Mouse (Mus musculus): ENCODE results near the gene Pomc.
"Not testable (repeated sequence)": the region's sequence is repeated elsewhere in the genome, so short reads cannot be mapped to it uniquely, and the experiment has no call there.

Pomc gene

DNA sequence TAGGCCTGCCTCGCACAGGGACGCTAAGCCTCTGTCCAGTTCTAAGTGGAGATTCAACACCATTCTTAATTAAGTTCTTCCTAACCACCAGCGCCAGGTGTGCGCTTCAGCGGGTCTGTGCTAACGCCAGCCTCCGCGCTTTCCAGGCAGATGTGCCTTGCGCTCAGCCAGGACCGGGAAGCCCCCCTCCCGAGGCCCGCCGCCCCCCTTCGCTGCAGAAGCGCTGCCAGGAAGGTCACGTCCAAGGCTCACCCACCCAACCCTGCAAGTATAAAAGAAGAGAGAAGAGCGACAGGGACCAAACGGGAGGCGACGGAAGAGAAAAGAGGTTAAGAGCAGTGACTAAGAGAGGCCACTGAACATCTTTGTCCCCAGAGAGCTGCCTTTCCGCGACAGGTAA, at the start of gene Pomc:
TSS of gene Pomc (plus strand) at position 301 of the 400 bp plus-strand sequence.
- no peak for DNase-seq (ENCODE audit: low read depth, low spot score)

DNA sequence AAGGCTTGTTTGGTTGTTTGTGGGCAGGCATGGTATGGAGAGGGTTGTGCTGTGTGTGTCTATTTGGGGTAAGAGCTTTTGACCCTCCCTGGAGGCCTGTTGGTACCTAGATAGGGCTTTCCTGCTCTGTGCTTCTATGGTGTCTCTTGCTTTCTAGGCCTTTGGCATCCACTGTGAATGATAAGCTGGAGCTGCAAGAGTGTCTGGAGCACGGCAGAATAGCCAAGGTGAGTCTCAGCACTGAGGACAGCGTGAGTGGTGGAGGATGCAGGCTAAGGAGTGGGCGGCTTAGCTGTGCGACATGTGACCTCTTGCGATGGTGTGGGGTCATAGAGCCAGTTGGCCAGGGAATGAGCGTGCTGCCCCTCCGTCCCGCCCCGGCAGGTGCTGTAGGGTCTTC, 49.3 kb upstream of the Pomc start:
- DNase-seq (ENCODE audit: low read depth, low spot score): no peak

DNA sequence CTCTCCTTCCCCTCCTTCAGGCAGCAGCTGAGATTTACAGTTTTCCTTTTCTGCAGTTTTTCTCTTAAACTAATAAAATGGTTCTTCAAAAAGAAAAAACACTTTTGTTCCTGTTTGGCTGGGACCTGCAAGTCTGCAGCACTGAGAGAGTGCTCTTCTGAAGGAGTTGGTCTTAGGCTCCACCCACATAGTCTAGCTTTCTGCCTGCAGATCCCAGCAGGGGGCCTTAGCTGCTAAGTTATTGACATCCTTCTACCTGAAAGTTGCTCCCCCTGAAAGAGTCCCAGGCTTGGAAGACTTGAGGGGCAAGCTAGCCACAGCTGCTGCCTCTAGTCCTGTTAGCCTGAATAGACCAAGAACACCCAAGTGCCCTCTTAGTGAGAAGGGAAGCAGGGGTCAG, 48.4 kb upstream of the Pomc start:
- peak; percentile 72 for DNase-seq (ENCODE audit: low read depth, low spot score)

DNA sequence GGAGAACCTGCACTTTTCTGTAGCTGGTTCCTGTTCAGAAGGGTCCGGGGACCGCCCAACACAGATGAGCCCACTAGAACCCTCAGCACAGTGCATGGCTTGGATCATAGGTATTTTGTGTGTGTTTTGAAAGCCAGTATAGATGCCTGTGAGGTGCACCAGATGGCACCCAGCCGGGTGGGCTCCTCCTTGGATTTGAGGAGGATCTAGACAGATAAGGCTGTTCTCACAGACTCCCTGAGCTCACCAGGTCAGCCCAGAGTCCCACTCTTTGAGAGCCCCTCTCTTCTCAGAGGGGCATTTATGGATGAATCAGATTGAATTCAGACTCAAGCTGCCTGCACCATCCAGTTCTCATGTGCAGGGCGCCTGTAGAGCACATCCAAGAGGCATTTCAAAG, 47.7 kb upstream of the Pomc start:
- DNase-seq (ENCODE audit: low read depth, low spot score): no peak

DNA sequence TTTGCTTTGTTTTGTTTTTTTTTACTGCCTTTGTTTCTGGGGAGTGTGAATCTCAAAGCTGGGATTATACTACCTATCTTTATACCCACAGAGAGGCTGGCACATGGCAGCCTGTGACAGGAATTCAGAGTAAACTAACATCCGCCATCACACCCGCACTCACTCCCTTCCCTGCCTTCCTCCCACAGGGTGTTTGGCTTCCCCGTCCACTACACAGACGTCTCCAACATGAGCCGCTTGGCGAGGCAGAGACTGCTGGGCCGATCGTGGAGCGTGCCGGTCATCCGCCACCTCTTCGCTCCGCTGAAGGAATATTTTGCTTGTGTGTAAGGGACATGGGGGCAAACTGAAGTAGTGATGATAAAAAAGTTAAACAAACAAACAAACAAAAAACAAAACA, 47.3 kb upstream of the Pomc start:
- DNase-seq (ENCODE audit: low read depth, low spot score): no peak

- DNase-seq (ENCODE audit: low read depth, low spot score): no peak
These were observed 44.2 kb upstream of the Pomc start for GRCm38 (mm10) chr12:3910466-3911093.

DNA sequence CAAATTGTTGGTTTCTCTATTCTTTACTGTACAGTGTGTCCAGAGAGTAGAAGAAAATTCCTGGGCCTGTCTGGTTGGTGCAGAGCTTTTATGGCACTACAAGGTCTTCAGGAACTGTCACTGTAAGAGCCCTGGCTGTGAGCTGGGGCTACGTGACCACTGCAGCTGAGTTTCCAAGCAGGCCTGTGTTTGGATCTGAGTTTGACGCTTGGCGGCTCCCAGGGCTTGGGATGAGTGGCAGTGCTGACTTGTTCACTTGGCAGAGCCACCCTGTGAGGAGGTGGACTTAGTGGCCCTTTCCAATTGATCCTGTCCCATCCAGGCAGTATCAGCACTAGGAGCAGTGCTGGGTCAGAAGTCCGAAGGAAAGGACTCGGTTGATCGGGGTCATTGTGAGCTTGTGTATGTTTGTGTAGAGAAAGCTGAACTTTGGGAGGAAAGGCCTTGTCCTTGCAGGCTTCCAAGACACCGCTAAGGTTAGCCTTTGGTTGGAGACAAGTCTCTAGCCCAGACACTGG, 42.9 kb upstream of the Pomc start:
- DNase-seq (ENCODE audit: low read depth, low spot score): no peak

DNA sequence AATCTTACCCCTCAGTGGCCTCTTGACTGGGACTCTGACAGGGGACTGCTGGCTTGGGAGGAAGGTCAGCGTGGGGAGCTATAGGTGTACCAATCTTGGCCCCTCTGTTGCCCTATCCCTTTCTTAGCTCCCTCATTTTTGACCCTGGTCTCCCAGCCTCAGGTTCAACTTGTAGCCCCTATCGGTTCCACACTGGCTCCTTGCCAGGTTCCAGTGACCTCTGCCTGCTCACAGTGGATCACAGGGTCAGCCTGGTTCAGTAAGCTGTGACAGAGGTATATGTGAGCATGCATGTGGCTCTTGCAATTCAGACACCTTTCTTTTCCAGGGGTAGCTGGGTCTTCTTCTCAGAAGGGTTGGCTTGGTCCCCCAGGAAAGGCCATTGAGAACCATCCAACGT, 38.9 kb upstream of the Pomc start:
- DNase-seq (ENCODE audit: low read depth, low spot score): no peak

DNA sequence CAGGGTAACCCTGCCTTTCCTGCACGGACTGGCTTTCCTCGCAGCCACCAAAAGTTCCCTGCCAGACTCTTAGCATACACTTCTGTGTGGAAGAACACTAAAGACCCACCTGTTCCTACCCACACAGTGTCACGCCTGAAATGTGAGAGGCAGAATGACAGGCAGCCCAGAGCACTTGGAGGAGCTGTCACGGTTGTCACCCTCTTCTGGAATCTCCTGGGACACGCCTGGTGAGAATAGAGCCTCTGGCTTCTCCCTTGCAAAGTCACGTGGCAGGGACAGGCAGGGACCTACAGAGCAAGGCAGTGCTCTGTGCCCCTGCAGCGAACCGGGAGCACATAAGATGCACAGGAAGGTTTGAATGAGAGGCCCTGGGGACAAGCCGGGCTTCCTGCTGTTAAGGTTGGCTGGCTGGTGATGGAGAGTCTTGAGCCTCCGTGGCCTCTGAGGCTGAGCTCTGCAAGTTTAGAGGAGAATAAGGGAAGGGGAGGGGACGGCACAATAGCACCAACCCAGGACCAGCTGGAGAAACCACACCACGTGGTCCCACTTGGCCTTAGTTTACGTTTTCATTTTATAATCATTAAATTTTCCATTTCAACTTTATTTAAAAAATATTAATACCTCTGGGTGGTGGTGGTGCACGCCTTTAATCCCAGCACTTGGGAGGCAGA, 36.9 kb upstream of the Pomc start:
- no peak for DNase-seq (ENCODE audit: low read depth, low spot score)

DNA sequence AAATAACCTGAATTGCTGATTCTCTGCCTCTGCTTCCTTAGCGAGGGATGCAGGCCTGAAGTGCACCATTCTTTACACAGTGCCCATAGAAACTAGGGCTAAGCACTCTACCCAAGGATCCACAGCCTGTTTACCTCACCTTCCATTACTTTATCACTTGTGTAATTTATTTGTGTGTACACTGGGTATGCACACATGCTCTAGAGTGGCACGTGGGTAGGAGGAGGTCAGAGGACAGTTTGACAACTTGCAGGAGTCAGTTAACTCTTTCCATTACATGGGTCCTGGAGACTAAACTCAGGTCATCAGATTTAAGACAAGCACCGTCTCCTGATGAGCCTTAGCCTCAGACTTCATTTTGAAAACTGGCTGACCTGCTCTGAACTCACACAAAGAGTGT, 36.2 kb upstream of the Pomc start:
- no peak for DNase-seq (ENCODE audit: low read depth, low spot score)

- DNase-seq (ENCODE audit: low read depth, low spot score): no peak
These were observed 35.3 kb upstream of the Pomc start for GRCm38 (mm10) chr12:3919423-3919822.

DNA sequence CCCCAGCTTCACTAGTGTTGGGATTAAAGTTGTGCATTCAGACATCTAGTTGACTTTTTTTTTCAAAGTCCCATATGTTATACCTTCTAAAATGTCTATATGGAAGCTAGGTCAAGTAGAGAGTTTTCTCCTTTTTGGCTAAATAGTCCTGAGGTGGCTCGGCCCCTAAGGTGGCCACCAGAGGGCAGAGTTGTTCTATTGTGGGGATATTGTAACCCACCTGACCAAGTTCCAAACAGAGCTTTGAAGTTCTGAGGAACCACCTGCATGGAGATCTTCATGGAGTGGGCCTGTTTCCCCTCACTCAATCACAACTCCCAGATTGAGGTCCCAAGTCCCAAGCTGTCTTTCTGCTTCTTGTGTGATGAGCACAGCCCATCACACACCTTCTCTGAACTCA, 28.6 kb upstream of the Pomc start:
- DNase-seq (ENCODE audit: low read depth, low spot score): peak; percentile 68

- no peak for DNase-seq (ENCODE audit: low read depth, low spot score)
These were observed 25.9 kb upstream of the Pomc start for GRCm38 (mm10) chr12:3928841-3929240.

- not testable (repeated sequence) for DNase-seq (ENCODE audit: low read depth, low spot score)
These were observed 24.5 kb upstream of the Pomc start for GRCm38 (mm10) chr12:3930090-3930865.

- no peak for DNase-seq (ENCODE audit: low read depth, low spot score)
These were observed 12.7 kb upstream of the Pomc start for GRCm38 (mm10) chr12:3942026-3942425.

DNA sequence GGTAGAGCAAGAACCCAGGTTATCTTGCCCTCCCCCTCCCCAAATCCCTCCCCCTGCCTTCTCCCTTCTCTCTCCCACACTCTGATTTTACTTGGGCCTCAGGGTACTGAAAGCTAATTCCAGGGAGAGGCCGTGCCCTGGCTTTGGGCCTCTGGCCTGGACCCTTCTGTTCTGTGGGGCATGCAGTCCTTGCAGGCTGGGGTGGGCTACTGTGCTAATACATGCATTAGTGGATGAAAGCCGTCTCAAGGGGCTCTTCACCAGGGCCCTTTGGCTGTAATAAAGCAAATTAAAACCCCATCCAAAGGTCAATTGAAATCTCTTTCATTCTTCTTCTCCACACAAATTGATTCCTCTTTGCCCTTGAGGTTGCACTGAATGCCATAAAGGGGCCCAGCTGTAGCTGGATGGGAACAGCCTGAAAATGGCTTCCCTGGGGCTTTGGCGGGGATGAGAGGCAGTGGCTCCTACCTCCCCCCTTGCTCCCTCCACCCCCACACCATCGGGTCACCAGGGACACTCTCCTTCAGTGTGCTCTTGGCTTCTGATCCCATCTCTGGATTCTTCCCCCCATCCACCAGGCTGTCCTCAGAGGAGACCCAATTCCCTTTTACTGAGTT, 10.2 kb upstream of the Pomc start:
- DNase-seq (ENCODE audit: low read depth, low spot score): no peak

DNA sequence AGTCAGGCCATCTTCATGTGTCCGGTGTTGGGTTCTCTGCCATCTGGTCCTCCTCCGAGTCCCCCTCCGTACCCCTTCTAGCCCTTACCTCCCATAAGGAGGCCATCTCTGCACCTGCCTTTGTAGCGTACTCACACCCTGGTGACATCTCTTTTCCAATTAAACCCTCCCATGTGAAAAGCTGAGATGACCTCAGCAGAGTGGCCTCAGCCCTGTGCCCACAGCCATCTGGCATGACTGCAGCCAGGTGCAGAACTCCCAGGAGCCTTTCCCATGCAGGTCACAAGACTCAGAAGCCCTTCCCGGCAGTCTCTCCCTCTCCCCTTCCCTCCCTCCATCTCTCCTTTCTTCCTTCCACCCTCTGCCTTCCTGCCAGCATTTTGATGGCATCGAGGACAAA, 7.2 kb upstream of the Pomc start:
- DNase-seq (ENCODE audit: low read depth, low spot score): no peak

DNA sequence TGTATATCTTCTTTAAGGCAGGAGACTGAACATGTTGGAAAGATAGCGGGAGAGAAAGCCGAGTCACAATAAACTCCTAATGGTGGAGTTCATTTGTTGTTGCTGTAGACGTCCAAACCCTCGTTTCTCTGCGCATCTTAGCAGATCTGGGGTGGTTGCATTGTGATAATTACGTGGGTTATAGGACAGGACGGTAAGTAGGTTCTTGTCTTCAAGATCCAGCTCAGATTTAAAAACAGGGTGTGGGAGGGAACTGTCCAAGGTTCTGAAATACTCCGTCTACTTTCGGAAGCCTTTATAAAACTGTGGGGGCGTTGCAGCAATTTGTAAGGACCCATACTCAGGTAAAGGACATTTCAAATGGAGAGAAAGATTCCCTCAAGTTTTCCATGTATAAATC, 620 bp downstream of the Pomc start:
- peak; percentile 67 for DNase-seq (ENCODE audit: low read depth, low spot score)

- peak; percentile 86 for DNase-seq (ENCODE audit: low read depth, low spot score)
These were observed 1.6 kb downstream of the Pomc start for GRCm38 (mm10) chr12:3956351-3956750.

DNA sequence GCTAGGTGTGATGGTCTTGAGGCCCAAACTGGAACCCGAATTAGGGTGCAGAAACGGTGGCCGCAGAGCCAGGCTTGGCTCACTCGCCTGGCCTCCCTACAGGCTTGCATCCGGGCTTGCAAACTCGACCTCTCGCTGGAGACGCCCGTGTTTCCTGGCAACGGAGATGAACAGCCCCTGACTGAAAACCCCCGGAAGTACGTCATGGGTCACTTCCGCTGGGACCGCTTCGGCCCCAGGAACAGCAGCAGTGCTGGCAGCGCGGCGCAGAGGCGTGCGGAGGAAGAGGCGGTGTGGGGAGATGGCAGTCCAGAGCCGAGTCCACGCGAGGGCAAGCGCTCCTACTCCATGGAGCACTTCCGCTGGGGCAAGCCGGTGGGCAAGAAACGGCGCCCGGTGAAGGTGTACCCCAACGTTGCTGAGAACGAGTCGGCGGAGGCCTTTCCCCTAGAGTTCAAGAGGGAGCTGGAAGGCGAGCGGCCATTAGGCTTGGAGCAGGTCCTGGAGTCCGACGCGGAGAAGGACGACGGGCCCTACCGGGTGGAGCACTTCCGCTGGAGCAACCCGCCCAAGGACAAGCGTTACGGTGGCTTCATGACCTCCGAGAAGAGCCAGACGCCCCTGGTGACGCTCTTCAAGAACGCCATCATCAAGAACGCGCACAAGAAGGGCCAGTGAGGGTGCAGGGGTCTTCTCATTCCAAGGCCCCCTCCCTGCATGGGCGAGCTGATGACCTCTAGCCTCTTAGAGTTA, 5.2 kb downstream of the Pomc start:
- DNase-seq (ENCODE audit: low read depth, low spot score): peak; percentile 98

- DNase-seq (ENCODE audit: low read depth, low spot score): peak; percentile 67
These were observed 5.8 kb downstream of the Pomc start for GRCm38 (mm10) chr12:3960553-3960952.

Data from R1 (cell line).